Mouse (Mus musculus): ENCODE data around the gene Iqschfp.

Gene Iqschfp

DNA sequence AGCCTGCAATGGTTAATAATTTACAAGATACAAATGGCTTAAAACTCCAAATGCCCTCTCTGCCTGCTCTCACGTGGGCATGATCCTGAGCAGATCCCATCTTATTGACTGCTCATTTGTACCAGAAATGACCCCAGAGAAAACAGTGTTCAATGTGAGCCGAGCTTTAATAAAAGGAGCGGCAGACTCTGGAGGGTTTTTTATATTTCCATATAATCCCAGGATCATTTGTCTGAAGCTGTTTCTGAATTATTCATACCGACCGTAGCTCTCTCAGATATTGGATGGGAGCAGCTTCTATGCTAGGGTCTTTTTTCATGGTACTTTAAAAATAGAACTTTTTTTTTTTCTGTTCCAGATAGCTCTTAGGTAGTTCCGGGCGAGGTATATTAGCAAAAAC lies 67.6 kb downstream of the Iqschfp start:
- no peak for DNase-seq

DNA sequence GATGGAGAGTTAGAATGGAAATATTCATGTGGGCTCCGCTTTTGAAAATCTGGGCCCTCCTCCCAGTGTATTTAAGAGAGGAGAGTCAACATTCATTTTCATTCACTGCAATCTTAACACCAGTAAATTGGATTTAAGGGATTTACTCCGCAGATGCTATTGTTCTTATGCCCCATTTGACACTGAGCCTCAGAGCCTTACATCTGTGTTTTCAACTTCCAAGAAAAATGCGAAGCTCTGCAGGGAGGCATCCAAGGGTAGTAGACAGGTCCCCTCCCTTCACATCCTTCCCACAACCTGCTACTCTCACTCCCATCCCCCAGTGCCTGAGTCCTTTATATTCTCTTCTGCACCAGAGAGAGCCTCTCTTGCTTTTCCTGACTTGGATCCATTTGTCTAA lies 68.1 kb downstream of the Iqschfp start:
- DNase-seq: no peak

DNA sequence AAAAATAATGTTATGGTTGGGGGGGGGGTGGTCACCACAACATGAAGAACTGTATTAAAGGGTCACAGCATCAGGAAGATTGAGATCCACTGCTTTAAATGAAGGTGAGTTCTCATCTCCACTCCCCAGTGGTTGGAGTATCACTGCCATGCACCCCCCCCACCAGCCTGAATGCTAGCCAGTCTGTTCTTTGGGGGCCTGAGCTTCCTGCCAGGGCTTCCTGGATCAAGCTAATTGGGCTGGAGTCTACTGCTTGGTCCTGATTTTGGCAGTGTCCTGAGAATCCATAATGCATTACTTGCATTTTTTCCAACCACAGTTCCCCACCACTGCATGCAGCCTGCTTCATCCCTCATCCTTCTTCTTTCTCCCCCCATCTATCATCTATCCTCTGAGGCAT lies 68.7 kb downstream of the Iqschfp start:
- DNase-seq: no peak

DNA sequence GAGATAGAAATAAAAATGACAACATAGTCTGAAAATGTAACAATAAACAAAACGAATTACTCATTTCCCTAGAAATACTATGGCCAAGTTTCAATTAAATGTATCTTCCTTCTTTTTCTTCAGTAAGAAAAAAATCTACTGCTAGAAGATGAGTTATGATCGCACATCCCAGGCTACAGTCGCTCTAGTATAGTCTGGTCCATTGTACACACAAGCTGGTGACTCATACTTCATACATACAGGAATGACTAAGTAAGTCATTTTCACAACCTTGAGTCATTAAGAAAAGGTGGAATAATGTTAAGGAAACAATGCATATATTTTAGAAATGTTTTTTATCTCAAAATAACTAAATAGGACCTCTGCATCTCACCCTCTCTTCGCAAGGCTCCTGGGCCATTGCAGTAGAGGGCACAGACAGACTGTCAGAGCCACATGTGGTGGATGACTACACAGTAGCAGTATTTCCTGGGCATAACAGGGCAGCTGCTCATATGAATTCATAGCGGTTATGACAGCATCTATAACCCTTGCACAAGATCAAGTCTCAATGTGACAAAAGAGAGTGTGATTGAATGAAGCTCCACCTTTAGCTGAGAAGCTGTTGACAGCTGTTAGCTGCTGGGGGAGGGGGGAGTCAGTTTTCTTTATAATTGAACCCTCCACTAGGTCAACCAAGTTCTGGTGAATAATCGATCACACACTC lies 70.1 kb downstream of the Iqschfp start:
- DNase-seq: no peak

DNA sequence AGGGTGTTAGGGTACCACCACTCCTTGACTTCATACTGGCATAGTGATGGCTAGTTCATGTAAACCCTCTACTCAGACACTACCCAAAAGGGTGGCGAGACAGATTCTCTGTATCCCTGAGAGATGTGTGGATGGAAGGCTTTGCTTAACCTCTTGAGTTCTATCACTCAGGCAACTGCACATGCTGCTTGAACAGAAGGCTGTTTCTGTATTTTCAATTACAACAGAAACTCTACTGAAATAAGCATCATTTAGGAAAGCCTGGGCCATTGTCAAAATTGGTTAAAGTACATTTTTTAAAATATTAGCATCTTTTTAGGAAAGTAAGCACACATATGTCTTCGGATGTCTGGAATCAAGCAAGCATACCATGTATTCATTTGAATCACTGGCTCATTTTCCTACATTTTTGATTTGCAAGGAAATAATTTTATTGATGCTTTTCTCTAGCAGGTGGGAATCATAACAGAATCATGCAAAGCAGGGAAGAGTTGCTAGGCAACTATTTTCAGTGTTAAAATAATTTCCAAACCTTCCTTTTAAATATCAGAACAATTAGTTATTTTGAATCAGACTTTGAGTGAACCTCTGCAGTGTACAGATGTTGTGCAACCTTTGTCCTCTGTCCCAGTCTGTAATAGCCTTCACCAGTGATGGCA lies 82.4 kb downstream of the Iqschfp start:
- no peak for DNase-seq

DNA sequence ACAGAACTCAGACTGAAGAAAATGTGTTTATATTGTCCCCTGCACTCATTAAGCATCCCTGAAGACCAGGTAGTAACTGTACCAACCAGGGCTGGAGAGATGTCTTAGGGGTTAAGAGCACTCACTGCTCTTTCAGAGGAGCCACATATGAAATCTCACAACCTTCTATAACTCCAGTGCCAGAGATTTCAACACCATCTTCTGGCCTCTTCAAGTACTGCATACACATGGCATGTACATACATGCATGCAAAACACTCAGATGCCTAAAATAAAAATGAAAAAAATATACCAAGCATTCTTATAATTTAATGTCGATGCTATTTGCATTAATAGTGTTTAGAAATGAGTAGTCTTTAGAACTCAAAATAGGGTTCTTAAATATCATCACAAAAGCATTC lies 88.0 kb downstream of the Iqschfp start:
- no peak for DNase-seq

DNA sequence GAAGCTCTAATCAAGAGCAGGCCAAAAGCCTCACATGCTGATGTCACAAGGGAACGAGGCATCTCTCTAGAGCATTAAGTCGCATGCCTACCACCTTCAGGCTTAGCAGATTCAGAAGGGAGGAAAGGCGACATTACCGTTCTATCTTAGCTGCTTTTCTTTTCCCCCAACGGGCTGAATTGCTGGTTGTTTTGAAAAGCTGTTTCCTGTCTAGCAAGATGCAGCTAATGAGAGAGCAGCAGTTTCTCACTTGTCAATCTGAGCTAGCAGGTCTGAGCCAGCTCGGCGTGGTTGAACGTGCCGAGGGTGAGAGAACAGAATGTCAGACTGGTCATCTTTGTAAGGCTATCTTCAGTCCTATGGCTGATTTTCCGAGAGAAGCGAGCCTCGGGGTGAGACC lies 91.3 kb downstream of the Iqschfp start:
- DNase-seq: no peak

DNA sequence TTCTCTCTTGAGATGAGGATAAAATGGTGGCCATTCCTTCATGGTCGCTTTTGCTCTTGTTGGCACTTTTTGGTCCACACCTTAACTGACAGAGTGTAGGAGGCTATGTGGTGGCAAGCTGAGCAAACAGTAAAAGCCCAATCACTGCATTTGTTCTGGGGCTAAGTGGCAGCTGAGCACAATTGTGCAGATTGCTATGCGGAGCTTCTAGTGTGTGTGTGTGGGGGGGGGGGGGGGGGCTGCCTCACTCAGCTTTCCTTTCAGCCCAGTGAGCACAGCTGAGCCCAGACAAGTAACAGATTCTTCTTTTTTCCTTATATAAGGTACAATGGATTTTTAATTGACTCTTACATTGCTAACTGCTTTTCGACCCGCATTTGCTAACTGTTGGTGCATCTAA lies 110.4 kb downstream of the Iqschfp start:
- no peak for DNase-seq

DNA sequence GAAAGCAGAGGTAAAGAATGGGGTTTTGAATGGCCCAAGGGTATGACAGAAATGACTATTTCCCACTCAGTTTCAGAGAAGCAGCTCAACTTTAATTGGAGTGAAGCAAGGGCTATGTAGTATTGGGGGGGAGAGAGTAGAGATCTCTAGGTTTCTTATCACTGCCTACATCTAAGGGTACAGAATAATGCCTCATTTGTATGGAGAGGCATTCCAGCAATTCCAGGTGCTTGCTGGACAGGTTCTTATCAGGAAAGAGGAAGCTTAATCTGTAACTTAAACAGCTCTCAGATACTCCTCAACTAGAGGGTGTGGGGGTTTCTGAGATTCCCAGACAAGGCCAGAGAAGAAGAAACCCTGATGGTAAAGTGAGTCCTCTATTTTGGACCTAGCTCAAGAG lies 120.3 kb downstream of the Iqschfp start:
- no peak for DNase-seq

DNA sequence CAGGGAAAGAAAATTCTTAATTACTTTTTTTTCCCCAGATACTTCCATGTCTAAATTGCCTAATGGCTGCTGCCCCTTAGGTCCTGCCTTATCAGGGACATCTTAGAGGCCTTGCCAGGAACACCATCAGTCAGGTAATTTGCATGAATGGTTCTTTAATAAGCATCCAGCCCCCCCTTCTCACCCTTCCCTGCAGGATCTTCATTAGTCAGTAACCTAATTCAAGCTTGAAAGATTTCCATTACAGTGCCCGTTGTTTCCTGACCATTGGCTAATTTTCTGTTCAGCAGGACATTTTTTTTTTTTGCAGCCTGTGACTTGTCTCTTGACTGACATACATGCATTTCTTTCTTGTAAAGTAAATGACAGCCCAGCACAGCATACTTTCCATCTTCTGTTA lies 123.8 kb downstream of the Iqschfp start:
- DNase-seq: no peak

DNA sequence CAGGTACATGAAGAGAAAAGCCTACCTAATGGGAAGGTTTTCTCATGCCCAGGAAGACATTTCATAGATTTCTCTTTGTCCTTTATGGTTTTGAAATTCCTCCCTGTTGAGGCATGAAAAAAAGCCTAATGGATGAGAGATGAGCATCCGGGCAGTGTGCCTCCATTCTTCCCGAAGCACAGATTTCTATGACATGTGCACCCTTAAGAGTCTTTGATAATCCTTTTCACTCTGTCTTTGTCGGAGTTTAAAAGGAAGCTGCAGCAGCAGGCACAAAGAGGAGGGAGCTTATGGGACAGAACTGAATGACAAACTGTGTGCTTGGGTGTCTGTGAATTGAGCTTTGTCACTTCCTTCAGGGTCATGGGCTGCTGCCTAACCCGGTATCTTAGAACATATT lies 127.4 kb downstream of the Iqschfp start:
- no peak for DNase-seq

DNA sequence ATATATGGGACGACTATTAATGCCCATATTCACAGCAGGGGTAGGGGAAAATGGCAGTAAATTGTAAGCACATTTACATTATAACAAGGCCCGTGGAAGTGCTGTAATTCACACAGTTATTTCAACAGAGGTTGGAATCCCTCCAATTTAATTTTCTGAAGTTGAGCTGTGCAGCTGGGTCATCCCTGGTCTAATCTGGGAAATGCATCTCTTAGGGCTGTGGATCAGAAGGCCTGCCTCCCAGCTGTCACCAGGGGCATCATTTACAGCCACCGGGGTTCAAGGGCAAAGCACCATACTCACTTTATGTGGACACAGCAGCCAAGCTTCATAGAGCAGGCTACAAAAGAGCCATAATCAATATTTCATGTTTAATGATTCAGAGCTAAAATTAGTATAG lies 144.1 kb downstream of the Iqschfp start:
- DNase-seq: no peak

DNA sequence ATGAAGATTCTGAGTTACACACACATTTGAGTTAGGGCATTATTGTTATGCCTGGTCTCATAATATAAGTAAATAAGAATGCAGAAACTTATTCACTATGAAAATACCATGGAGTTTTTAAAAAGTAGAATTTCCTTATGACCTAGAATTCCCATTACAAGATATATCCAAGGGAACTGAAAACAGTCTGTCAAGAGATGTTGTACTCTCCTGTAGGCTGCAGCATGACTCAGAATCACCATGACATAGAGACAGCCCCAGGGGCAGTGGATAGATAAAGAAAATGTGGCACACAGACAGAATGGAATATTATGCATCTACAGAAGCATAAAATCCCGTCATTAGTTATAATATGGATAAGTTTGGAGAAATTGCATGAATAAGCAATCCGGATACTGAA lies 150.9 kb downstream of the Iqschfp start:
- DNase-seq: no peak

DNA sequence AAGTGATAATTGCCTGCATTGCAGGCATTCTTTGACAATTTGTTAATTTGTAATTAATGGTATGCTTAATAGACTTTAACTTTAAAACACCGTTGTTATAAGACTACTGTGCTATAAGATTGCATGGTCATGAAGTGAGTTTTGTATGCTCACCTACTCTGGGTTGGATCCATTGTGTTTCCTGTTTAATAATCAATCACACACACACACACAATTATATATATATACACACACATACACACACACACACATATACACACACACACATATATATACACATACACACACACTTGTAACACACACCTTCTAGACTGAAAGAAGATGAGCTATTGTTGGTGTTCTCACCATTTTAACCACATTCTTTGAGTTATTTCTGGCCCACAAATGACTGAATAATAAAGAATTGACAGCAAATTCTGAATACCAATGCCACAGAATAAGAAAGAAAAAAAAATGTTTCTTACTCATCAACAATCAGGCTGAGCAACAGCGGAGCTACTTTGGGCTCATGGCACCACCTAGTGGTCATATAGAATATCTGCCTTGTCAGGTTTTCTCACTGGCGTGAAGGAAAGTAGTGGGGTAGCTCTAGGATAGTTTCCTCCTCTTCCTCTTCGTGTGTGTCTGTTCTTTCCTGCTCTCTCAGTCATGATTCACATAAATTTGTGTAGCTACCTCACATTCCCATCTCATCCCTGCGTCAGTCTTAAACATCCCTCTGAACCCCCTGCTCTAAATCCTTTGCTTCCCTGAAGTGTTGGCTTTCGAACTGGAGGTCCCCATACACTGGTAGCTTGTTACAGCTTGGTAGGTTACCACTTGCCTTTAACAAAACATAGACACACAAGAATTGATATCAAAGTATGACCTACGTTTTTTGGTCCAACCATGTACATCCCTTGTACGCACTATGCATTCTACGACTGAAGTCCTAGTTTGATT lies 153.7 kb downstream of the Iqschfp start:
- peak in 1 of 2 experiments; percentile 37 for DNase-seq

DNA sequence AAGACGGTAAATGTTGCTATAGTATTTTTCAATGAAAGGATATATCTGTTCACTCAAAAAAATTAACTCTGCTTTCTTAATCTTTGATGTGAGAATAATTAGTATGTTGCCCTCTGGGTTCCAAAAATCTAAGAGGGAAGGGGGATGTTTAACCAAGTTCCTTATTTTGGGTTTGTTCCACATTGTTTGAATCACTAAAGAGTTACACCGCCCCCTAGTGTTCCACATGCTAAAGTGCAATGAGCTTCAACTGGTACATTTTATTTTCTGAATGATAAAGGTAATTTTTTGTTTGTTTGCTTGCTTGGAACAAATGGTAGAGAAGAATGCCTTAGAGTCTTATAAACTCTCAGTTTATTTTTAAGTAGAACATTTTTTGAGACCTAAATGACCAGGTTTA lies 161.5 kb downstream of the Iqschfp start:
- DNase-seq: peak in 1 of 2 experiments; percentile 8

DNA sequence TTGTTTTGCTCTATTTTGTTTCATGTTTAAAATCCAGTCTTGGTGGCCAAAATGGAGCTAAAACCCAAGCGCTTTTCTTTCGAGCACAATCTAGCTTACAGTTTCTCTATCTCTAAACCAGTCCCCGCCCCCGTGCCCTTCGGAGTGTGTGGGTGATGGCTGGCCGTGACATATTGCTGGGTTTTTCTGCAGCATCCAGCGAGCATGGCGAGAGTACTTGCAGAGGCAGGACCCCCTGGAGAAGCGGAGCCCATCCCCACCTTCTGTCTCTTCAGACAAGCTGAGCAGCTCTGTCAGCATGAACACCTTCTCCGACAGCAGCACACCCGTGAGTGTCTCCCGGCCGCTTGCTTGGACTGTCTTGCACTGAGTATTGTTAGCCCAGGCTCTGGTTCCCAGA lies 163.0 kb downstream of the Iqschfp start:
- DNase-seq: no peak

DNA sequence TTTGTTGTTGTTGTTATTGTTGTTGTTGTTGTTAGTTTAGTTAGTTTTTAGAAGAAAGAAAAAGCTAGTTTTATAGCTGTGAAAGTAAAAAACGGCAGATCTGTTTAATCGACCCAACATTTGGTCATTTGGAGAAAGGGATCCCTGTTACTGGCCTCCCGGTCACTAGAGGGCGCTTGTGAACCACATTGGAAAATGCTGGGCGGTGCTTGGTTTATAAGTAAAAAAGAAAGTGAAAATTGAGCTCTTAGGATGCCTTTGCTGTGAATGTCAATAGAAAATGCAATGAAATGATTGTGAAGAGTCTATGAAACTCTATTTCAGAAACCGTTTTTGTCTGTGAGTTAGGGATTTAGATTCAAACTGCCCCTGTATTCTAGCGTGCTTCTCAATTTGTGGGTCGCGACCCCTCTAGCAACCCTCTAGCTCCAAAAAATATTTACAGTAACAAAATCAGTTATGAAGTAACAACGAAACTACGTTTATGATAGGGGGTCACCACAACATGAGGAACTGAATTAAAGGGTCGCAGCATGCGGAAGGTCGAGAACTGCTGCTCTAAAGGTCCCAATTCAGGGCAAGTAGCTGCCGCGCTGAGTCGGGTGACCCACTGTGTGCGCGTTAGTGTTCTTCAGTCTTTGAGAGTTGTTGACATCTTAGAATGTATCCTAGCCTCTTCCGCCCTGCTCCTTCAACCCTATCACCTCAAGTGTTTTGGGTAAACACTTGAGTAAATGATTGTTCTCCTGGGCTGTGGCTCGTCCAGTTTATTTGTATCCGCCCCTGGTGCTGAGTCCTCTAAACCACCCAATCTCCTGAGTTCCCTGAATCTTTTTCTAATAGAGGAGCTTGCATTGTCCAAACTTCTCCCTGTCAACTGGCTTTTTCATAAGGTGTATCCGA lies 164.6 kb downstream of the Iqschfp start:
- peak; percentile 66 to 84 for DNase-seq

DNA sequence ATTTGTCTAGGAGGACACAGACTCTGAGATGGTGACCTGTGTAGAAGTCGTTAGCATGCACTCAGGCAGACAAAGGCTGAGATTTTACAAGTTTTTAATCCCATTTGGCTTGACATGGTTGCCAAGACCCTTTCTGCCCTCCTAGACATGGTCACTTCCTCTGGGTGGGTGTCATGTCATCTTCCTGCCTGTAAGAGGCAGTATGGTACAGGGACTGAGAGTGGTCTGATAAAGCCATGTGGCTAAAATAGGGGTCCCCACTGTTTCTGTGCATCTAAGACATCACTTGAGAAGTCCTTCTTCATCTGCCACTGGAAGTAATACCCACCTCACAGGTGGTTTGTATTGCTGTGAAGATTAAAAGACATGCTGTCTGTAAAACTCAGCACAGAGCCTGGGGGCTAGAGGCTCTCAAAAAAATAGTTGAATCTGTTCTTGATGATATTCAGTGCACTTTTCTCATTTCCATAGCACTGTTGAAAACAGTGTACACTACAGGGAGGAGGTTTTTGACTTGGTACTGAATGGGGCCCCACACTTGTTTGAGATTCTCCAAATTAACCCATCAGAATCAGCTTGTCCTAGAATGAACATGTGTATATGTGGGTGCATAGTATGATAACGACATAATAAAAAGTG lies 167.2 kb downstream of the Iqschfp start:
- peak in 1 of 2 experiments; percentile 35 for DNase-seq

DNA sequence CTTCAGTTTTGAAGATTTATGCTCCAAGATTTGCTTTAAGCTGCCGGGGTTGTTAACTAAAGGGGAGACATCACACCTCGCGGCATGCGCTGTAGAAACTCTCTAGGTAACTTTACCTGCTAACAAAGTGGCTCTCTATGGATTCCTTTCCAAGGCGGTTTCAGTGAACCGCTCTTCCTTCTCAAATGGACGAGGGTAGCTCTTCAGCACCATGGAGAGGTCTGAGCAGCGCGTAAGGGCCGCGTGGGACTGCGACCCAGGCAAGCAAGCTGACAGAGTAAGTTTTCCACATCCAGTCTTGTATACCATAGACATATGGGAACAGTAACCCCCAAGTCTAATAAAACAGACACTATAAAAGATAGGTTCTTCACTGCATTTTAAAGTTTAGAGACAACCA lies 172.7 kb downstream of the Iqschfp start, which contains the start of gene Schip1:
Gene Schip1 (plus strand): TSS at position 72 of the 400 bp plus-strand sequence.
- DNase-seq: peak; percentile 43 to 57

DNA sequence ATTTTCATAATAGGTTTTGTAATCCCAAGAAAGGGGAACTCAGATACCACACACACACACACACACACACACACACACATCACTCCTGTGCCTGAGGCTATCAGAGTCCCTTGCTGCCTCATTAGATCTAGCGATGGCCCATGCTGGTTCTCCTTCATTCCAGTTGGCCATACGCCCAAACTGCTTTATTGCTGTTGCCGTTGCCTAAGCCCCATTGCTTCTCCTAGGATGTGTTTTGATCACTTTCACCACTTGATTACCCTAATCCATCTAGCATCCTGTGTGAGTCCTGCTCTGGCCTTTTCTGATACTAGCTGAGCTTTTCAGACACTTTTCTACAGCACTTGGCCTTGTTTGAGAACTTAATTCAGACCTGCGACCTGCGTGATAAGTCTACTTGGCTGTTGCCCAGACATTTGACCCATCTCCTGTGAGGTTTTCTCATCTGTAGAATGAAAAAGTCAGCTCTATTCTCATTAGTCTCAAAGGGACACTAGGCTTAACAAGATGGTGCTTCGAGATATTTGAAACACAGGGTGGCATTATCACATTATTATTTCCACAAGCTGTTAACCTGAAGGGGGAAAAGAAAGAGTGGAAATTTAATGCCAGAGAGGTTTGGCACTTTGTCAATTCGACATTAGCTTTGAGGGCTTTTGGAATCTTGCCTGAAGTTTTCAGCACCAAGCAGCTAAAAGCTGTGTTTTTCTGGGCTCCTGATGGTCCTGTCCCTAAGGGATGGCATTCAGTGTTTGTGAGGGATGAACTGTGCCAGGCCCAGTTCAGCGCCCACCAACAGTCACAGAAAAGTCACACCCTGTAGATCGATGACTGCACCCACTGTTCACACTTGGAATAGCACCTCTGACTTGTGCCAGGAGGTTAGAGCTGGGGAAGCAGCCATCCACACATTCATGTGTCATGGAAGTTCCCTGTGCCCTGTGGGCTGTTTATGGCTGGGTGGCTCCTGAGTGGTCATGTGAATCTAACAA lies 179.7 kb downstream of the Iqschfp start:
- no peak for DNase-seq

DNA sequence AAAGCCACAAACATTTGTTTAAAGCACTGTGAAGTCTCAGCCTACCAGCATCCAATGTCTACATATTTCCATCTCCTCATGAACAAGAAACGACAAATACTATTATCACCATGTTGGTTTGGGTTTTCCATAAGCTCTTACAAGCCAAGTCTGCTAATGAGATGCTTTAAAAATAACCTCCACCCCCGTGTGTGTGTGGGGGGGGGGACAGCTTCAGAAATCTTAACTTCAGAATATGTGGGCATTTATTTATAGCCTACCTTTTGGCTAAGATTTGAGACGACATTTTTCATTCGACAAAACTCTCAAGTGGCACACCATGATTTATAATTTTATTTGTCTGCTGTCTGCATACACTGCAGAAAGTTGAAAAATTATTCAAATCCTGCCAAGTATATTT lies 185.4 kb downstream of the Iqschfp start:
- DNase-seq: no peak
